Mouse (Mus musculus): ENCODE measurements at regions not wholly inside any gene's neighbourhood (a gene's known extent, or its start where the extent isn't known, plus 50 kb on each side); places are given as distances from the start of the nearest gene placed in this dataset.
"Not testable (repeated sequence)": the region's sequence is repeated elsewhere in the genome, so short reads cannot be mapped to it uniquely, and the experiment has no call there.

DNA sequence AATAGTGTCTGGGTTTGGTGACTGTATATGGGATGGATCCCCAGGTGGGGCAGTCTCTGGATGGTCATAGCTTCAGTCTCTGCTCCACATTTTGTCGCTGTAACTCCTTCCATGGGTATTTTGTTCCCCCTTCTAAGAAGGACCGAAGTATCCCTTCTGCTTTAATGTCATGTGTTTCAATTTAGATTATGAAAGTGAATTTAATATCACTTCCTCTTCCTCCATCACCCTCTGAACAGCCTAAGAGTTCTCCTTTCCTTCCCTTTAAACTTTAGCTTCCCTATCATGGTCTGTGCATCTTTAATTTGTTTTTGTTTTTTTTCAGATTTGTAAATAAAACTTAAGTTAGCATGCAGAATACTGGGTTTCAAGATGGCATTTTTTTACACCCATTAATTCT is 211.0 kb upstream of the Phyhipl start:
- DNase-seq (ENCODE audit: extremely low spot score in 1 of 2, low spot score in 1 of 2), result no peak

DNA sequence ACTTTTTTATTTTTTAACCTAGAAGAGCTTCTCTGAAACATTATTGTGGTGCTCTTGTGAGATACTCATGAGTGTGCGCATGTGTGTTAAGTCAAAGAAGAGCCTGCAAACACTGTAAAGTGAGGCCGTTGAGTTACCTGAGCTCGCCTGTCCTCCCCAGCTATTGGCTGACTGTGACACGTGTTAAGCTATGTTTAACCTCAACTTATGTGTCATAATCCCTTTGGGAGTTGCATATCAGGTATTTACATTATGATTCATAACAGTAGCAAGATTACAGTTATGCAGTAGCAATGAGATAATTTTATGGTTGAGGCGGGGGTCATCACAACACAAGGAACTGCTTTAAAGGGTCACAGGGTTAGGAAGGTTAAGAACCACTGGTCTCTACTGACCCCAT is 208.9 kb upstream of the Phyhipl start:
- no peak for DNase-seq (ENCODE audit: extremely low spot score in 1 of 2, low spot score in 1 of 2)

DNA sequence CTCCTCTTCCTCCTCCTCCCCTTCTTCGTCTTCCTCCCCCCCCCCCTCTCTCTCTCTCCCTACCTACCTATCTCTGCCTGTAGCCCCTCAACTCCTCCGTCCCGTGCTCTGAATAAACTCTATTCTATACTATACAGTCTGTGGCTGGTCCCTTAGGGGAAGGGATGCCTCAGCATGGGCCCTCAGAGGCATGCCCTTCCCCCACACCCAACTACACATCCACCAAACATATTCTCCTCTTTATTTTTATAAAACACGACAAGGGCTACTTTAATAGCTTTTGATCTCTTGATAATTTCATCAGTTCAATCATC is 206.2 kb upstream of the Phyhipl start:
- DNase-seq (ENCODE audit: extremely low spot score in 1 of 2, low spot score in 1 of 2), result no peak

DNA sequence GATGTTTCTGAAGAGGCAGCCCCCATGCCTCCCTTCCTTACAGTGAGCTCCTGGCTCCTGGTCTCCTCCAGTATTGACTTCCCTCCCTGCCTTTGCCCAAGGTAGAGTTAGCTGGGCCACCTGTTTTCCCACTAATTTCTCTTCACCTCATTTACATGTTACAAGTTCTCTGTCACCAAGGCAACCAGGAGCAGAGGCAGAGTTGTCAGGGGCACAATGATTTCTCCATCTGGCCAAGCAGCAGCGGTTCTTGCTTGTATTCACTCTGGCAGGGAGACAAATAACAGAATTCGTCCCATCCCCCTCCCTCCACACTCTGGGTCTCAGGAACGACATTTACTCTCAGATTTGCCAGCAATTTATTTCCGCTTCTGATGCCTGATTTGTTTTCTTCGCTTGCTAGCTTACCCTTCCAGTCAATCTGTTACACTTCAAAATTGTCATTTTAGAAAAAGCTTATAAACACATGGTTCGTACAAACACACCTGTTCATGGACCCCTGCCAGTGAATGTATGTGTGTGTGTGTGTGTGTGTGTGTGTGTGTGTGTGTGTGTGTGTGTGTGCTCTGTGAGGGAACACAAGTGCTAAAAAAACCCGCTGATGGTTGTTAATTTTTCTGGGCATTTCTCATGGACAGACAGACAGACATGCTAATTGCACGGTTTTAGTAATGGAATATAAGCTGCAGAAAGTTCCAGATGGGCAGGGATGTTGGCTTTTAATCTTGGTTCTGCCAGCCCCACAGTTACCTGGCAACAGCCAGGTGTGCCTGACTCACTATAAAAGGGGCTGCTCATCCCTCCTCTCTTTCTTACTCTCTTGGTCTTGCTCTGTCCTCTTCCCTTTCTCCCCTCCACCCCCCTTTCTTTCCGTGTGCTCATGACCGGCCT is 205.6 kb upstream of the Phyhipl start:
- DNase-seq (ENCODE audit: extremely low spot score in 1 of 2, low spot score in 1 of 2), result peak in 1 of 2 experiments; percentile 54

DNA sequence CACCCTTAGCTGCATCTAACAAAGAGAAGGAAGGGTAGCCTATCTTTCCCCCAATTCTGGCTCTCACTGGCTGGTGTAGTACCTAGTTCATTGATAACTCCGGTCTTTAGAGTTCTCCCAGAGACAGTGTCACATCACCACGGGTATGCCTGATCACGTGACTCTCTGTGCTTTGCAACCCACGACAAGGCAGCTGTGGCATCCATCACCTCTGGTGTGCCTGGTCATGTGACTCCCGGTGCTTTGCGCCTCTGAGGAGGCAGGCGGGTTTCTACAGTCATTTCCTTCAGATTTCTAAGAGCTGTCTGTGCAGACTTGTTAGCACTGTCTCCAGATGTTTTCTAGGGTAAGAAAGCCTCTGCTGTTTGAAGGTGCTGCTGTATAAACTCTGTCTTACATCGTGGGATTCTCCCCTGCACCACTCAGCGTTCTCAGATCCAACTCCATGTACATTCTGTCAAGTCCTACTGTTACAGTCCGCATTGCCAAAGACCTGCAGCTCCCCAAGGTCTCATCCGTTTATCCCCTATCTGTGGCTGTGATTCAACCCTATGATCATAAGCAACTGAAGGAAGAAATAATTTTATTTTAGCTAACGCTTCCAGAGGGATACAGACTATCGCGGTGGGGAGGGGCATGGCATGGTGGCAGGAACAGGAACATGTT is 201.5 kb upstream of the Phyhipl start:
- DNase-seq (ENCODE audit: extremely low spot score in 1 of 2, low spot score in 1 of 2), result no peak

DNA sequence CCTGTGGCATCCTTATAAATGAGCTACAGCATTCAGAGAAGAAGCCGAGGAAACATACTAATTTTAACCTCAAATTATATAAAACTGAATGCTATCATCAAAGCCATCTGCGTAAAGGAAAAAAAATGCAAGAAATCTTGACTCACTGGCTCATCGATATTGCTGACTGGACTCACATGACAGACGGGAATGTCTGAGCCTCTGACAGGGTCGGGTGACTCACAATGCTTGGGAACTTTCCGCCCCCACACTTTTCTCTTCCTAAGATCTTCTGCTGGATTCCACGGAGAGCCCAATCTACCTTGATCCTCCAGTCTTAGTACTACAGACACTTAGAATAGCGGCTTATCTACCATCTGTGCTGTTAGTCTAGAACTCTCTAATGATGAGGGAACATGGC is 200.2 kb upstream of the Phyhipl start:
- DNase-seq (ENCODE audit: extremely low spot score in 1 of 2, low spot score in 1 of 2), result peak in 1 of 2 experiments; percentile 65

DNA sequence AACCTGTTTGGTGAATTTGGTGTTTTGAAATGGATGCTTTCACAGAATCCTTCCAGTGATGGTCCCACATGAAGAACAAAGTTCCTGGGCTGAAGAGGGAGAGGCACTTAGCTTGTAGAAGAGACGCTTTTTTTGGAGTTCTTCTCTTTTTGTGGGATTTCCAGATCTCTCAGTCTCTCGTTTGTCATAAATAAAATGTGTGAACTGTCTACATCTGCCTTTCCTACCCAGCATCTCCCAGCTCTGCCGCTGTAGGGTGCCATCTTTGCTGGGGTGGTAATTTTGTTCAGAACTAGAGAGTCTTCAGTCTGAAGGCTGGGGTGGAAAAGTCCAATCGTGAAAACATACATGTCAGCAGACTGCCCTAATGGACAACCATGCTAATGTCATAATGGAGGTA is 197.8 kb upstream of the Phyhipl start:
- peak in 1 of 2 experiments; percentile 47 for DNase-seq (ENCODE audit: extremely low spot score in 1 of 2, low spot score in 1 of 2)

DNA sequence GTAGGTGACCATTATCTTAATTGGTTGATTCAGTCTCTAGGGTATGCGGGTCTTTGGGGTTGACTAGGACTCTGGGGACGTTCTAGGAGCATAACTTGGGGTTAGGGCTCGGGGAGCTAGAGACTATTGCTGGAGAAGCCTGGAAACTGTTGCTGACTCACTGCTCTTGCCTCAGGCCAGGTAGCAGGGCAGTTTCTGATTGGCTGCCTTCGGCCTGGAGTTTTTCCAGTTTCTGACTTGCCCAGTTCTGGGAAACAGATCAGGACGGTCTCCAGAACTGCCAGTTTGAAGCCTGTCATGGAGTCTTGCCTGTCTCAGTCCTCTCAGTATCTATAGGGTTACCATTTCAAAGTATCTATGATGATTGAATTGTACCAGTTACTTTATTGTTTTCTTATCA is 192.4 kb upstream of the Phyhipl start:
- no peak for DNase-seq (ENCODE audit: extremely low spot score in 1 of 2, low spot score in 1 of 2)

DNA sequence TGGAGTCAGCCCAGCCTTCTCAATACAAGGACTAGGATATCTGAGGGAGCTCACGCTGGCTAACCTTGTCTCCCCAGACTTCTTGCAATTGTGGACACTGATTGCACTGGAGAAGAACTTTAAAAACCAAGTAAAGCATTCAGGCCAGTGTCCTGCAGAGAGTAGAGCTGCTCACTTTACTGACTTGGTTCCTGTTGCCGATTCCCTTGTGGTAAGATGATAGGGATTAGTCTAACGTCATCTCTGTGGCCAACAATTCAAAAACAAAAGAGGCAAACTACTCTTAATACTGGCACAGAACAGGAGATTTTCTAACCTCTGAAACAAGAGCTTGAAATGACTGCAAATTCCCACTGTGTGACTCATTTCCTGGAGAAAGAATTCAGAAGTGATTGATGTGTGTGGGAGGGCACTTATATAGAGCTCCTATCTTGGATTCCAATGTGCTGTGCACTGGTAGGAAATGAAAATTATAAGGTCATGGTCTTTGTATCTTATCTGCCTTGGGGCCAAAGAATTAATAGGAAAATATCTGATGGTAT is 191.6 kb upstream of the Phyhipl start:
- DNase-seq (ENCODE audit: extremely low spot score in 1 of 2, low spot score in 1 of 2), result peak in 1 of 2 experiments; percentile 33

DNA sequence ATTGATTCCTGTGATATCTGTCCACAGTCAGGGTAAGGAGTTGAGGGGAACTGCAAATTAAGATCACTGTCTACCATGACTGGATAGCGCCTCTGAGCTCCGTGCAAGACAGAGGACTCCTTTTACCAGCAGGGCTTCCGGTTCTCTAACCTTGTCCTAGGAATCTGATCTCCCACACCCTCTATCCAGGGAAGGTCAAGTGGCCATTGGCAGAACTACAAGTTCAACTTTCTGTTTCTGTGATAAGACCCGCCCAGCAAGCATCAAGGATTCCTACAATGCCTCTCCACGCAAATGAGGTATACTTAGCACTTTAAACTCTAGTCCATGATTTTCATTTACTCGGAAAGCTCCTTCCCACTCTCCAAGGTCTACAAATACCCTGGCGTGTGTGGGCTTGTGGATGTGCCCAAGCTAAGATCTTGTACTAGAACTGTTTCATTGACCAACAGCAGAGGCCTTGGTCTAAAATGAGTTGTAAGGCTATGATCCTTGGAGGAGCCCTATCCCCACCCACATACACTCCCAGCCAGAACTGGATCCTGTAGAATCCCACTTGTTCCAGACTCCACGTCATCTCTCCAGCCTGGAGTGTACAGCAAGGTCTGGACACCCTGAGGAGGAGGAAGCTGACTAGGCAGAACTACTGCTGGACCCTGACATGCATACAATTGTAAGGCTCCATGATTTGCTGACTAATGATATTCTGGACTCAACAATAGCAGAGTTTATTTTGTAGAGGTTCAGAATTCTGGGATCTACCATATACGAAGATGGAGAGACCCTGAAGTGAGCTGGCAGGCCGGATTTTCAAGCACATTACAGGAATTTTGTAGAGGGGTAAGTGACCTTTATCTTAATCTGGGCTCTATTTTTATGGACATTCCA is 190.8 kb upstream of the Phyhipl start:
- DNase-seq (ENCODE audit: extremely low spot score in 1 of 2, low spot score in 1 of 2), result peak in 1 of 2 experiments; percentile 24

DNA sequence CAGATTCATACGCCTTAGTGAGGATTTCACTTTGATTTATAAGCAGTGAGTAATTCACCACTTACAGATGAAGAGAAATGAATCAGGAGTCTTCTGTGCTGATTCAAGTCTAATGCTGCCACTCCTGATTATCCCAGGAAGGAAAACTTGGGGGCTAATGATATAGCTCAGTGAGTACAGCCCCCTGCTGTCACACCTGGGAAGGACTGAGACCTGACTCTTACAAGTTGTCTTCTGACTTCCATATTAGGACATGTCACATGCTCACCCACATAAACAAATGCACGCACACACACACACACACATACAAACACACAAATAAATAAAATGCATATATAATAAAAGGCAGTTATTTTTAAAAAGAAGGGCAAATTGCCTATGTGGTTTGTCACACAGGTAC is 188.1 kb upstream of the Phyhipl start:
- no peak for DNase-seq (ENCODE audit: extremely low spot score in 1 of 2, low spot score in 1 of 2)

DNA sequence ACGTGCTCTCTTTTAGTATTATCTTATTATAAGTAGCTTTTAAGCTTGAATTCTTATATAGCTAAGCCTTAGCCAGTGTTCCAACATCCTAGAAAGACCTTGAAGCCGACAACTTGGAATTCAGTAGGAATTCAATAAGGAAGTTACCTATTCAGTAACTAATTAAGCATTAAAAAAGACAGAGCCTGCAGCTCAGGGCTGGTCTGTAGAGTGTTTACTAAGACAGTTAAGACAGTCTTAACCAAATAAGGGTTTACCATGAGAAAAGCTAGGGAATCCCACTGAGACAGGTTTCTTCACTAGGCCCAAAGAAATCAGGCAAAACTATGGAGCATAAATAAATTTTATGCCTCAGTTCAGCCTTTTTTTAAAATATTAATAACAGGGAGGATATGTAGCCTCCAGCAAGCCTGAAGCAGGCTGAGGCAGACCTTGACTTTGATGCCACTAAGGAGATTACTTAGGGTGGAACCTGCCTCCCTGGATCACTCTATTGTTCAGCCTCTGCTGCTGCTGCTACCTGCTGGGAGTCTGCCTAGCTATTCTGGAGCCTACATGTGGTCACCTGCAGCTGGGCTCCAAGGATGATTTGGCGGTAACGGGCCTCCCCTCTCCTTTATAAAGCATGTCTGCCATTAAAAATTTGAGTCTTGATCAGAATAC is 186.5 kb upstream of the Phyhipl start:
- no peak for DNase-seq (ENCODE audit: extremely low spot score in 1 of 2, low spot score in 1 of 2)

DNA sequence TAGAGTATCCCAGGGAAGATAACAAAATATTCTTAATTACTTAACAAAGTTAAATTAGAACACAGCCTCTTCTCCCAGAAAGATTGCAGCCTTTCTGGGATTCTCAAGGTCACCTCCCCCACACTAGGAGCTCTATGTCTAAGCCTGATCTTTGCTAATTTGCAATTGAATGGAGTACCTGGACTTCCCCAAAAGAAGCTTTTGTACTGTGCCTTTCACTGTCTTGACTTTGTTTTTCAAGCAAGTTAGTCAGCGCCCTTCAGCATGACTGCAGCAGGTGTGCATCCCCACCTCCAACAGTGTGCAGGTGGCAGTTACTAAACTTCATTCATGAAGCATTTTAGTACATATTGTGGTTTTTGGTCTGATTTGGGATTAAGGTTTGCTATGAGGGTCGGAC is 185.4 kb upstream of the Phyhipl start:
- DNase-seq (ENCODE audit: extremely low spot score in 1 of 2, low spot score in 1 of 2), result not testable (repeated sequence)

DNA sequence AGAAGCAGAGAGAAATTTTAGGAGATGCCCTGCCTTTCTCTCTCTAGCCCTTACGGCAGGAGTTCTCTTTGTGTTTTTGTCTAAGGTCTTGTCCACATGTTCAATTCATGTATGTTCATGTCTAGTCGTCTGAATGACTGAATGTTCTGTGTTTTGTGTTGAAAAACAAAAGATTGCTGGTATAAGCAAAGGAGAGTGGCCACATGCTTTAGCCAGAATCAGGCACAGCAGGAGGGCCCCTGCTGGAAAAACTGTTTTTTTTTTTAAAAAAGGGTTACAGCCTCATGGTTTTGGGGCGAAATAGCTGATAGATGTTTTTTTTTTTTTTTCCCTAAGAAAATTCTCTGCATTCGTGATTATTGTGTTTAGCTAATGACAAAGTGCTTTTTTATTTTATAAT is 182.4 kb upstream of the Phyhipl start:
- DNase-seq (ENCODE audit: extremely low spot score in 1 of 2, low spot score in 1 of 2), result no peak

DNA sequence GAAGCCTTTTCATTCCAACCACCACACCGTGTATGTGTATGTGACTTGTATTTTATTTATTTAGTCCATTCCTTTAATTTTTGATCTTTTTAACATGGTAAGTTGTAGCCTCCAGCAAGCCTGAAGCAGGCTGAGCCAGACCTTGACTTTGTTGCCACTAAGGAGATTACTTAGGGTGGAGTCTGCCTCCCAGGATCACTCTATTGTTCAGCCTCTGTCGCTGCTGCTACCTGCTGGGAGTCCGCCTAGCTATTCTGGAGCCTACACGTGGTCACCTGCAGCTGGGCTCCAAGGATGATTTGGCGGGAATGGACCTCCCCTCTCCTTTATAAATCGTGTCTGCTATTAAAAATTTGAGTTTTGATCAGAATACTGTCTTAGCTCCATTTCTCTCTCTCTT is 181.6 kb upstream of the Phyhipl start:
- no peak for DNase-seq (ENCODE audit: extremely low spot score in 1 of 2, low spot score in 1 of 2)

DNA sequence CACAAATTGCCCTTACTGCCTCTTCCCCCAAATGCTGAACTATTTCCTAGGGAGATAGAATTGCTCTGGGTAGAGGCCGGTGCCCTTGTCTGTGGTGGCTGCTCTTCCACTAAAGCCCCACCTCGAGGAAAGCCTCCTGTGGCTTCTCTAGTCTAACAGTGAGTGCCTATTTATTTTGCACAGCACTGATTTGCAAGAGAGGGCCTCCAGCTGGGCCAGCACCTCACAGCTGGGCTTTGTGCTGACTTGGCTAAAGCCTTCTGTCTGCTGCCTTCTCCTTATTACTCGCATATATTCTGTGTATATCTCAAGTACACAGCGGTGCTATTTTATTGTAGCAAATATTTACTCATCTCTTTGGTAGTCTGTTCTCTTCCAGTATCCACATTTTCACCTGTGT is 176.9 kb upstream of the Phyhipl start:
- no peak for DNase-seq (ENCODE audit: extremely low spot score in 1 of 2, low spot score in 1 of 2)

DNA sequence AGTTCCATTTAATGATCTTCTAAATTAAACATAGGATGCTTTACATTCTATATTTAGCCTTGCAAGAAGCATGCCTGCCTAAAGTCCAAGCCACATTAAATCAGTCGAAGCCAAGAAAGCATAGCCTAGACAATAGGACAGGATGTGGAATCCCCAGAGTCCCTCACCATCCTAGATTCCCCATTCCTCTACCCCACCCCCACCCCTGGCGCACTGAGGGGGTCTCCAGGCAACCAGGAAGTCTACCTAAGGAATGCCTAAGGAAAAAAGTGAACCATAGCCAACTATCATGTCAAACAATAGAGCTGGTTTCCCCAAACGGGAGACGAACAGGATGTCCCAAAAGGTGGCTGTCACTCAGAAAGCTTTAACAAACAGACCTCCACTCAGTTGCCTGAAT is 172.5 kb upstream of the Phyhipl start:
- DNase-seq (ENCODE audit: extremely low spot score in 1 of 2, low spot score in 1 of 2), result no peak

DNA sequence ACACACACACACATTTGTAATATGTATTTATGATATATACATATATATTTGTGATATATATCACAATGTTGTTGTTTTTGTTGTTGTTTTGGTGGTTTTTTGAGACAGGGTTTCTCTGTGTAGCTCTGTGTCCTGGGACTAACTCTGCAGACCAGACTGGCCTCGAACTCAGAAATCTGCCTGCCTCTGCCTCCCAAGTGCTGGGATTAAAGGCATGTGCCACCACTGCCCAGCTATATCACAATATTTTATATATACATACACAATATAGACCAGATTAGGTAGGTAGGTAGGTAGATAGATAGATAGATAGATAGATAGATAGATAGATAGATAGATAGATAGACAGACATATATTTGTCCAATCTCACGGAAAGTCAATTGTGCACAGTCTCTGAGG is 171.8 kb upstream of the Phyhipl start:
- DNase-seq (ENCODE audit: extremely low spot score in 1 of 2, low spot score in 1 of 2), result not testable (repeated sequence)

DNA sequence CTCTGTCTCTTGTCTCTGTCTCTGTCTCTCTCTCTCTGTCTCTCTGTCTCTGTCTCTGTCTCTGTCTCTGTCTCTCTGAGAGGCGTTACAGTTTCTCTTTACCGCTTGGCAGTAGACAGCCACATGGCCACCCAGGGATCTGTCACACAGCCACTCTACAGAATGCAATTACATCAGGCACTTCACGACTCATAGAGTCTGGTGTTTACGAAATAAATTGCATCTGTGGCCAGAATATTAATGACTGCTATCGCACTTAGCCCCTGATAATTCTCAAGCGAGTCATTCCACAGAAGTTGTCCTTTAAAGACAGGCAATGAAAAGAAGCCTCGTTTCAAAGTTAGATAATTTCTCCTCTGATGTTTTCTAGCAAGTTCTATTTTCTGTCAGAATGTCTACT is 170.9 kb upstream of the Phyhipl start:
- DNase-seq (ENCODE audit: extremely low spot score in 1 of 2, low spot score in 1 of 2), result no peak

DNA sequence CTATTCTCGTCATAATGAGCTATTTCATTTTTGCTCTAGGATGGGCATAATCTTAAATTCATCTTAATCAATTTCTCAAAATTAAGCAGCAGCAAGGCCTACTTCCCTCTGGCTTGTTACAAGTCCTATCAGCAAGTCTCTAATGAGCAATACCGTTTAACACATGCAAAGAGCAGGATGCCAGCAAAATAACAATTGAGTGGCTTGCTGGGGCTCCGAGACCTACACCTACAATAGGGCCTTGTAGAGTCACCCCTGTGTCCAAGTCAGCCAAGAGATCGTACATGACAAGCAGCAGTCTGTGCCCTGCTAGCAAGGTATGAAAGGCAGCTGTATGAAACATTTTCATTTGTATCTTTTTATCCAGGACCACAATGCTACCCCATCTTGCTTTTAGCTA is 169.7 kb upstream of the Phyhipl start:
- no peak for DNase-seq (ENCODE audit: extremely low spot score in 1 of 2, low spot score in 1 of 2)

Data from frontal cortex, adult 2 months (tissue).